Mouse (Mus musculus) stomach, embryonic 14.5 days (tissue): ENCODE results near the gene Sesn2. TPM values are rescaled to one million over a fixed set of nuclear protein-coding genes. Genes with fewer than 3 reads are reported as not detected.
"Not testable (repeated sequence)": the region's sequence is repeated elsewhere in the genome, so short reads cannot be mapped to it uniquely, and the experiment has no call there.

Experiments used
- ATAC-seq: fragments of 200-750 bp; cut with Nextera tagmentation; 2 replicates; pipeline ENCODE4 v1.8.0; 2017; ENCODE audit warnings: low read depth, moderate TSS enrichment; ENCODE audit not compliant: insufficient number of reproducible peaks, insufficient read depth, low FRiP score
- H3K27ac ChIP-seq: fragments of 300-500 bp; sonication (generic); 2 replicates; pipeline ENCODE4 v1.5.1; 2014; ENCODE audit warnings: mild to moderate bottlenecking, low read length, moderate library complexity, mixed read lengths
- H3K27me3 ChIP-seq: fragments of 300-500 bp; sonication (generic); 2 replicates; pipeline ENCODE4 v1.6.1; 2014; ENCODE audit warnings: low read length, control low read depth, mixed read lengths; ENCODE audit not compliant: control insufficient read depth, insufficient read depth
- H3K36me3 ChIP-seq: fragments of 300-500 bp; sonication (generic); 2 replicates; pipeline ENCODE4 v1.6.1; 2014; ENCODE audit warnings: mild to moderate bottlenecking, control low read depth, low read length, moderate library complexity, mixed read lengths; ENCODE audit not compliant: control insufficient read depth, insufficient read depth
- H3K4me1 ChIP-seq: fragments of 300-500 bp; sonication (generic); 2 replicates; pipeline ENCODE4 v1.6.1; 2014; ENCODE audit warnings: low read length, control low read depth, mixed read lengths; ENCODE audit not compliant: control insufficient read depth, insufficient read depth
- H3K4me2 ChIP-seq: fragments of 300-500 bp; sonication (generic); replicated peaks from 2 replicates; pipeline ENCODE4 v1.6.1; 2014; ENCODE audit warnings: low read depth, low read length, control low read depth
- H3K4me3 ChIP-seq: fragments of 300-500 bp; sonication (generic); 2 replicates; pipeline ENCODE4 v1.5.1; 2014; ENCODE audit warnings: low read depth, low read length, control low read depth
- H3K9ac ChIP-seq: fragments of 300-500 bp; sonication (generic); replicated peaks from 2 replicates; pipeline ENCODE4 v1.6.1; 2014; ENCODE audit warnings: low read depth, mild to moderate bottlenecking, control low read depth, low read length, moderate library complexity, mixed read lengths
- H3K9me3 ChIP-seq: fragments of 300-500 bp; sonication (generic); 2 replicates; pipeline ENCODE4 v1.6.1; 2016; ENCODE audit warnings: low read depth, low read length, control low read depth; ENCODE audit not compliant: control insufficient read depth
- WGBS: fragments of 180-500 bp; shearing (Covaris S2); extraction: QIAGEN DNeasy Blood & Tissue Kit; methylation state at CpG from one replicate; pipeline ENCODE4 v1.1.7; 2014; 5-methylcytosine and 5-hydroxymethylcytosine counted together
- polyA plus RNA-seq: library from polyadenylated mRNA; unstranded; fragments of >200 nt; fragmentation: Nextera tagmentation; extraction: Ambion mirVana; gene quantifications from 2 replicates; pipeline ENCODE4 v1.2.1, GENCODE M21; 2014

The Sesn2 gene
- polyA plus RNA-seq, 1 experiment from 2014 or later, result 9.6 TPM

GRCm38 (mm10) chr4:132482104-132482503 is 28.2 kb downstream of the Sesn2 start:
- H3K27ac ChIP-seq, H3K27me3 ChIP-seq, H3K4me1 ChIP-seq, H3K4me2 ChIP-seq, H3K36me3 ChIP-seq, H3K9me3 ChIP-seq, ATAC-seq, H3K9ac ChIP-seq, H3K4me3 ChIP-seq: not testable (repeated sequence)
- 53% methylated on average over 3 of the region's 3 CpGs for WGBS

DNA sequence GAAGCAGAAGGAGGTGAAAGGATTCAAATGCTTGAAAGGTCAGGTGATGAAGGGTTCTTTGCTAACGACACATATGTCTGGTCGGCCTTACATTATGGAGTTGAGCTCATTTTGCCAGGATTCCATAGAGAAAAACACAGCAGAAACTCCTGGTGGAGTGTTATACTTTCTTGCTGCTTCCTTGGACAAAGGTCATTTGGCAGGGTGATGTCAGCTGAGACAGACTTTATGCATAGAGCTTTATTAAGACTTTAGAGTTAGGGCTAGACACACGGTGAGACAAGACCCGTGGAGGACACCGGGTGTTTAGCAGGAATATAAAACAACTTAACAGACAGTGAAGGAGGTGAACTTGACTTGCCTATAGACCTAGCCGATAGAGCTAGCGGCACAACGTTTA is 32.5 kb downstream of the Sesn2 start:
- Histone ChIP-seq H3K9ac (no peak overlapping the region), H3K4me1 (no peaks in the 10 kb centered on the region), H3K9me3 (no peaks in the 10 kb centered on the region), H3K27ac (no peak overlapping the region), H3K27me3 (no peaks in the 10 kb centered on the region), H3K4me3 (no peak overlapping the region), H3K4me2 (no peak overlapping the region), H3K36me3 (no peaks in the 10 kb centered on the region)
- no peak for ATAC-seq
- WGBS, result 82% methylated on average over 8 of the region's 8 CpGs

- H3K9me3 ChIP-seq, result no peaks in the 10 kb centered on the region
- no peak overlapping the region for H3K4me3 ChIP-seq
- ATAC-seq, result no peak
- no peaks in the 10 kb centered on the region for H3K36me3 ChIP-seq
- WGBS, result 75% methylated on average over 13 of the region's 13 CpGs
- H3K9ac ChIP-seq, result no peak overlapping the region
- H3K4me2 ChIP-seq, result no peak overlapping the region
- H3K4me1 ChIP-seq, result no peaks in the 10 kb centered on the region
- H3K27ac ChIP-seq, result no peak overlapping the region
- no peaks in the 10 kb centered on the region for H3K27me3 ChIP-seq
Observed at GRCm38 (mm10) chr4:132475895-132476878, 34.1 kb downstream of the Sesn2 start.

DNA sequence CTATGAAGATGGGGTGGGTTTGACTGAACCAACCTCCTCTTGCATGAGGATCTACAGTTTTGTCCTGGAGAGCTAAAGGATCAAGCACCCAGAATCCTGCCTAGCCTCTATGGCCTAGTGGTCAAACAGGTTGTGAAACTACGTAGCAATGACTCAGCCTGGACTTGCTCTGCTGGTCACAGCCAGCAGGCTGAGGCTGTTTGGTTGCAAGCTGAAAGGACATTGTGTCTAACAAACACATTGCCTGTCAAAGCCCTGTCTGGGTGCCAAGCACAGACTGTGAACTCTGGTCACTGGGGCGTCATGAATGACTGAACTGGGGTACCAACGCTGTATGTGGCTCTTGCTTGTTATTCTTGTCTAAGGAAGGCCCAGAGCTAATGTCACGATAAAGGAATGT is 35.7 kb downstream of the Sesn2 start:
- Histone ChIP-seq H3K9me3 (no peaks in the 10 kb centered on the region), H3K4me2 (no peak overlapping the region), H3K36me3 (no peaks in the 10 kb centered on the region), H3K9ac (no peak overlapping the region), H3K27ac (no peak overlapping the region), H3K4me3 (no peak overlapping the region), H3K4me1 (no peaks in the 10 kb centered on the region), H3K27me3 (no peaks in the 10 kb centered on the region)
- 64% methylated on average over 4 of the region's 4 CpGs for WGBS
- no peak for ATAC-seq

DNA sequence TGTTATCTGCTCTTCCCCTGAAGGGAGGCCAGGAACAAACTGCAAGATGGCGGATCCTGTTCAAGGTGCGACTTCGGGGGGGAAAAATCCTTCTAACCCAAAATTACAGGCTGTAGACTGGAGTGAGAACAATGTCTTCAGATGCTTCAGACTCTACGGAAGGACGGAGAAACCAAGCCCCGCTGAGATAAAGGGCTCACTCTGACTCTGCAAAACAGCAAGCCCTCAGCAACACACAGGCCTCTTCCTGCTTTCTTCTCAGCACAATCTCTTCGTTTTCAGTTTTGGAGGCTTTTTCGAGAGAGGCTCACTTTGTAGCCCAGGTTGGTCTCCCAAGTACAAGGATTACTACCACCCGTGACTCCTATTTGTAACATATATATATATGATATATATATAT is 36.9 kb downstream of the Sesn2 start:
- no peak overlapping the region for H3K4me2 ChIP-seq
- no peak for ATAC-seq
- no peak overlapping the region for H3K27ac ChIP-seq
- WGBS, result 84% methylated on average over 9 of the region's 9 CpGs
- H3K9ac ChIP-seq, result no peak overlapping the region
- no peaks in the 10 kb centered on the region for H3K27me3 ChIP-seq
- no peak overlapping the region for H3K4me3 ChIP-seq
- H3K4me1 ChIP-seq, result no peaks in the 10 kb centered on the region
- no peaks in the 10 kb centered on the region for H3K36me3 ChIP-seq
- H3K9me3 ChIP-seq, result no peaks in the 10 kb centered on the region

GRCm38 (mm10) chr4:132469873-132470272 is 40.4 kb downstream of the Sesn2 start:
- H3K4me2 ChIP-seq, result no peak overlapping the region
- no peaks in the 10 kb centered on the region for H3K9me3 ChIP-seq
- no peaks in the 10 kb centered on the region for H3K27me3 ChIP-seq
- H3K36me3 ChIP-seq, result no peaks in the 10 kb centered on the region
- no peak overlapping the region for H3K9ac ChIP-seq
- no peak overlapping the region for H3K27ac ChIP-seq
- no peaks in the 10 kb centered on the region for H3K4me1 ChIP-seq
- WGBS, result 7% methylated on average over 3 of the region's 3 CpGs
- no peak overlapping the region for H3K4me3 ChIP-seq
- no peak for ATAC-seq

DNA sequence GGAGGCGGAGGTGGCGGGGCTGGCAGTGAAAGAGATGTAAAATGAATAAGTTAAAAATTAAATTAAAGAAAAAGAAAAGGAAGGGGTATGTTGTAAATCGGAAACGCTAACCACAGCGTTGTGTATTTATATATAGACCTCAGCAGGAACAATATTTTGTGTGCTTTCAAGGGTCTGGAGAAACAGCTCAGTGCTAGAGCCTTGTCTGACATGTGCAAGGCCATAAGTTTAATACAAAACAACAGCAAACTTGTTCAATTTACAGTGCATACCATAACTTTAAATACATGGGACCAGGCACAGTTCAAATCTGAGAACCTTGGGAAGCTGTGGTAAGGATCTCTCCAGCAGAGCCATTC is 46.1 kb downstream of the Sesn2 start:
- Histone ChIP-seq H3K4me1 (peaks cover 11% of the 10 kb centered on the region), H3K27ac (peak overlapping the region; percentile 48), H3K4me3 (peak overlapping the region; percentile 80), H3K4me2 (peak overlapping the region; percentile 89), H3K27me3 (no peaks in the 10 kb centered on the region), H3K9ac (no peak overlapping the region), H3K9me3 (no peaks in the 10 kb centered on the region), H3K36me3 (peaks cover 18% of the 10 kb centered on the region)
- under 1% methylated on average over 5 of the region's 5 CpGs for WGBS
- no peak for ATAC-seq

GRCm38 (mm10) chr4:132463430-132464254 is 46.7 kb downstream of the Sesn2 start, which contains the start of gene Med18:
Gene Med18 (minus strand): TSS chr4:132463921.
- Histone ChIP-seq H3K4me3 (peak within 1 kb of the TSS; percentile 80), H3K36me3 (peaks cover 21% of the 10 kb centered on the region), H3K27ac (peak within 1 kb of the TSS; percentile 48), H3K4me2 (peak within 1 kb of the TSS; percentile 89), H3K9me3 (no peaks in the 10 kb centered on the region), H3K4me1 (peaks cover 11% of the 10 kb centered on the region), H3K9ac (peak within 1 kb of the TSS; percentile 65), H3K27me3 (no peaks in the 10 kb centered on the region)
- peak; percentile 88 for ATAC-seq
- under 1% methylated on average over 44 of the region's 44 CpGs for WGBS
